Mouse (Mus musculus): ENCODE measurements around the gene Gng12. TPM values are rescaled to one million over a fixed set of nuclear protein-coding genes. Genes with fewer than 3 reads are reported as not detected.

Gene Gng12
- total and polyA plus RNA-seq, 2 experiments from 2014 or later: 43.3 to 60.1 TPM

- DNase-seq (ENCODE audit: low spot score): no peak
- Histone ChIP-seq H3K4me1 (ENCODE audit: insufficient read depth, low read length) (no peaks in the 10 kb centered on the region), H3K36me3 (ENCODE audit: insufficient read depth, low read length) (no peaks in the 10 kb centered on the region), H3K4me3 (ENCODE audit: low read depth, low read length) (no peak overlapping the region), H3K27me3 (ENCODE audit: insufficient read depth, low read length) (no peaks in the 10 kb centered on the region), H3K9ac (replicated peaks; ENCODE audit: low read length, poor library complexity, severe bottlenecking) (no peak overlapping the region), H3K9me3 (ENCODE audit: low read length) (no peaks in the 10 kb centered on the region), H3K4me2 (ENCODE audit: low read depth, low read length, poor library complexity, severe bottlenecking) (no peak overlapping the region), H3K27ac (ENCODE audit: low read depth, low read length) (no peak overlapping the region)
- TF ChIP-seq CTCF (IDR thresholded peaks at IDR 0.05): no peak
- ATAC-seq (ENCODE audit: low FRiP score): no peak
- 77% methylated on average over 15 of the region's 15 CpGs for WGBS
Measured at GRCm38 (mm10) chr6:67056108-67056888, 160.1 kb downstream of the Gng12 start.

GRCm38 (mm10) chr6:67056889-67057564, 160.8 kb downstream of the Gng12 start:
- Histone ChIP-seq H3K27ac (ENCODE audit: low read depth, low read length) (no peak overlapping the region), H3K4me2 (ENCODE audit: low read depth, low read length, poor library complexity, severe bottlenecking) (no peak overlapping the region), H3K4me3 (ENCODE audit: low read depth, low read length) (no peak overlapping the region), H3K36me3 (ENCODE audit: insufficient read depth, low read length) (no peaks in the 10 kb centered on the region), H3K27me3 (ENCODE audit: insufficient read depth, low read length) (no peaks in the 10 kb centered on the region), H3K9me3 (ENCODE audit: low read length) (no peaks in the 10 kb centered on the region), H3K4me1 (ENCODE audit: insufficient read depth, low read length) (no peaks in the 10 kb centered on the region), H3K9ac (replicated peaks; ENCODE audit: low read length, poor library complexity, severe bottlenecking) (no peak overlapping the region)
- no peak for ATAC-seq (ENCODE audit: low FRiP score)
- 90% methylated on average over 3 of the region's 3 CpGs for WGBS
- TF ChIP-seq CTCF (IDR thresholded peaks at IDR 0.05): no peak
- DNase-seq (ENCODE audit: low spot score): no peak

- Histone ChIP-seq H3K27me3 (ENCODE audit: insufficient read depth, low read length) (no peaks in the 10 kb centered on the region), H3K27ac (ENCODE audit: low read depth, low read length) (no peak overlapping the region), H3K4me3 (ENCODE audit: low read depth, low read length) (no peak overlapping the region), H3K4me2 (ENCODE audit: low read depth, low read length, poor library complexity, severe bottlenecking) (no peak overlapping the region), H3K9ac (replicated peaks; ENCODE audit: low read length, poor library complexity, severe bottlenecking) (no peak overlapping the region), H3K9me3 (ENCODE audit: low read length) (no peaks in the 10 kb centered on the region), H3K4me1 (ENCODE audit: insufficient read depth, low read length) (no peaks in the 10 kb centered on the region), H3K36me3 (ENCODE audit: insufficient read depth, low read length) (no peaks in the 10 kb centered on the region)
- no peak for ATAC-seq (ENCODE audit: low FRiP score)
- no peak for TF ChIP-seq CTCF (IDR thresholded peaks at IDR 0.05)
- no peak for DNase-seq (ENCODE audit: low spot score)
- 90% methylated on average over 5 of the region's 5 CpGs for WGBS
Measured at GRCm38 (mm10) chr6:67057574-67057973, 161.4 kb downstream of the Gng12 start.

GRCm38 (mm10) chr6:67057991-67058696, 161.9 kb downstream of the Gng12 start:
- Histone ChIP-seq H3K27me3 (ENCODE audit: insufficient read depth, low read length) (no peaks in the 10 kb centered on the region), H3K9me3 (ENCODE audit: low read length) (no peaks in the 10 kb centered on the region), H3K27ac (ENCODE audit: low read depth, low read length) (no peak overlapping the region), H3K4me3 (ENCODE audit: low read depth, low read length) (no peak overlapping the region), H3K4me2 (ENCODE audit: low read depth, low read length, poor library complexity, severe bottlenecking) (no peak overlapping the region), H3K9ac (replicated peaks; ENCODE audit: low read length, poor library complexity, severe bottlenecking) (no peak overlapping the region), H3K36me3 (ENCODE audit: insufficient read depth, low read length) (no peaks in the 10 kb centered on the region), H3K4me1 (ENCODE audit: insufficient read depth, low read length) (no peaks in the 10 kb centered on the region)
- WGBS: 88% methylated on average over 7 of the region's 7 CpGs
- TF ChIP-seq CTCF (IDR thresholded peaks at IDR 0.05): no peak
- no peak for ATAC-seq (ENCODE audit: low FRiP score)
- no peak for DNase-seq (ENCODE audit: low spot score)

GRCm38 (mm10) chr6:67060057-67060456, 163.9 kb downstream of the Gng12 start:
- no peaks in the 10 kb centered on the region for H3K36me3 ChIP-seq (ENCODE audit: insufficient read depth, low read length)
- TF ChIP-seq CTCF (IDR thresholded peaks at IDR 0.05): peak; percentile 38
- H3K9ac ChIP-seq (replicated peaks; ENCODE audit: low read length, poor library complexity, severe bottlenecking): no peak overlapping the region
- no peak overlapping the region for H3K27ac ChIP-seq (ENCODE audit: low read depth, low read length)
- ATAC-seq (ENCODE audit: low FRiP score): no peak
- H3K4me2 ChIP-seq (ENCODE audit: low read depth, low read length, poor library complexity, severe bottlenecking): no peak overlapping the region
- no peaks in the 10 kb centered on the region for H3K4me1 ChIP-seq (ENCODE audit: insufficient read depth, low read length)
- no peaks in the 10 kb centered on the region for H3K27me3 ChIP-seq (ENCODE audit: insufficient read depth, low read length)
- no peak for DNase-seq (ENCODE audit: low spot score)
- no peaks in the 10 kb centered on the region for H3K9me3 ChIP-seq (ENCODE audit: low read length)
- 90% methylated on average over 5 of the region's 5 CpGs for WGBS
- H3K4me3 ChIP-seq (ENCODE audit: low read depth, low read length): no peak overlapping the region
